Mouse (Mus musculus) CH12.LX (cell line): Measurements from ENCODE around the gene Ikzf2. TPM values are rescaled to one million over a fixed set of nuclear protein-coding genes. Genes with fewer than 3 reads are reported as not detected.

Experiments
- DNase-seq: peaks from one replicate; pipeline ENCODE4 v3.0.0-alpha.2; 2013; ENCODE audit errors: extremely low read depth
- H3K27ac ChIP-seq: 2 replicates; pipeline ENCODE4 v1.5.1; 2012; ENCODE audit warnings: low read depth, mild to moderate bottlenecking, control low read depth, moderate library complexity; ENCODE audit not compliant: insufficient read depth
- H3K27me3 ChIP-seq: replicated peaks from 2 replicates; pipeline ENCODE3; 2012; ENCODE audit warnings: inconsistent platforms
- H3K36me3 ChIP-seq, 2 experiments: replicated peaks in 1 of 2; 2 replicates each; pipeline versions ENCODE3 to v1.6.1; 2012; ENCODE audit warnings: inconsistent platforms in 1 of 2, low read length in 1 of 2, mild to moderate bottlenecking in 1 of 2, mixed read lengths in 1 of 2, moderate library complexity in 1 of 2; ENCODE audit not compliant: control insufficient read depth in 1 of 2, insufficient read depth in 1 of 2
- H3K4me1 ChIP-seq, 2 experiments: 2 replicates each; pipeline ENCODE4 v1.6.1; 2012; ENCODE audit warnings: inconsistent platforms in 1 of 2, moderate library complexity in 1 of 2; ENCODE audit not compliant: insufficient read depth in 2 of 2, control insufficient read depth in 1 of 2
- H3K4me2 ChIP-seq: 2 replicates; pipeline ENCODE4 v1.6.1; 2012; ENCODE audit warnings: low read depth, mild to moderate bottlenecking, control low read depth; ENCODE audit not compliant: poor library complexity, insufficient read depth, severe bottlenecking
- H3K4me3 ChIP-seq, 3 experiments: fragments of 150-350 bp in 1 of 3; sonication (generic) in 1 of 3; replicated peaks in 1 of 3; 2 replicates each; pipeline versions ENCODE3 to v1.5.1; 2011 to 2012; ENCODE audit warnings: low read depth in 2 of 3, low read length in 2 of 3, mild to moderate bottlenecking in 2 of 3, moderate library complexity in 2 of 3, control low read depth in 1 of 3, improper control_type of control experiment in 1 of 3, inconsistent platforms in 1 of 3, mixed read lengths in 1 of 3; ENCODE audit not compliant: poor library complexity in 1 of 3
- H3K79me2 ChIP-seq: replicated peaks from 2 replicates; pipeline ENCODE4 v1.6.1; 2012; ENCODE audit warnings: mild to moderate bottlenecking, moderate library complexity; ENCODE audit not compliant: control insufficient read depth, poor library complexity, insufficient read depth, severe bottlenecking; ENCODE audit errors: extremely low read depth
- H3K9ac ChIP-seq: 2 replicates; pipeline ENCODE4 v1.6.1; 2012; ENCODE audit warnings: low read depth, mild to moderate bottlenecking, control low read depth, moderate library complexity; ENCODE audit not compliant: insufficient read depth
- H3K9me3 ChIP-seq: replicated peaks from 2 replicates; pipeline ENCODE3; 2012; ENCODE audit warnings: low read length, inconsistent platforms, mixed read lengths
- BHLHE40 ChIP-seq: IDR thresholded peaks from 2 replicates; pipeline ENCODE4 v1.6.1; 2011; ENCODE audit warnings: mild to moderate bottlenecking, low read depth, low read length, improper control_type of control experiment
- CHD2 ChIP-seq: IDR thresholded peaks from 2 replicates; pipeline ENCODE4 v1.6.1; 2011; ENCODE audit warnings: low read length, improper control_type of control experiment
- ELF1 ChIP-seq: IDR thresholded peaks from 2 replicates; pipeline ENCODE4 v1.6.1; 2014; ENCODE audit warnings: low read depth, mild to moderate bottlenecking, inconsistent platforms, low read length, improper control_type of control experiment
- EP300 ChIP-seq: IDR thresholded peaks from 2 replicates; pipeline ENCODE4 v1.6.1; 2011; ENCODE audit warnings: low read length, improper control_type of control experiment
- GABPA ChIP-seq: IDR thresholded peaks from 2 replicates; pipeline ENCODE4 v1.6.1; 2012; ENCODE audit warnings: low read depth, low read length, improper control_type of control experiment, inconsistent platforms; ENCODE audit not compliant: insufficient replicate concordance
- IRF4 ChIP-seq: IDR thresholded peaks from 2 replicates; pipeline ENCODE4 v1.6.1; 2014; ENCODE audit warnings: low read depth, mild to moderate bottlenecking, inconsistent platforms, low read length, improper control_type of control experiment
- JUN ChIP-seq: IDR thresholded peaks from 2 replicates; pipeline ENCODE4 v1.6.1; 2011; ENCODE audit warnings: low read depth, mild to moderate bottlenecking, low read length, improper control_type of control experiment, moderate library complexity; ENCODE audit not compliant: insufficient read depth
- KAT2A ChIP-seq: IDR thresholded peaks from 2 replicates; pipeline ENCODE4 v1.6.1; 2012; ENCODE audit warnings: low read length, improper control_type of control experiment, inconsistent platforms; ENCODE audit not compliant: insufficient replicate concordance
- MXI1 ChIP-seq: IDR thresholded peaks from 2 replicates; pipeline ENCODE4 v1.6.1; 2011; ENCODE audit warnings: mild to moderate bottlenecking, low read depth, low read length, improper control_type of control experiment
- NRF1 ChIP-seq: IDR thresholded peaks from 2 replicates; pipeline ENCODE4 v1.6.1; 2014; ENCODE audit warnings: low read depth, mild to moderate bottlenecking, inconsistent platforms, low read length, improper control_type of control experiment, moderate library complexity
- PAX5 ChIP-seq: IDR thresholded peaks from 2 replicates; pipeline ENCODE4 v1.6.1; 2012; ENCODE audit warnings: low read length, inconsistent platforms, mixed read lengths
- SIN3A ChIP-seq: IDR thresholded peaks from 2 replicates; pipeline ENCODE4 v1.6.1; 2012; ENCODE audit warnings: low read length, improper control_type of control experiment, inconsistent platforms
- TBP ChIP-seq: conservative IDR thresholded peaks from 2 replicates; pipeline ENCODE4 v1.6.1; 2011; ENCODE audit warnings: low read depth, low read length, improper control_type of control experiment
- TCF12 ChIP-seq: IDR thresholded peaks from 2 replicates; pipeline ENCODE4 v1.6.1; 2014; ENCODE audit warnings: low read depth, mild to moderate bottlenecking, inconsistent platforms, low read length, improper control_type of control experiment
- USF2 ChIP-seq: conservative IDR thresholded peaks from 2 replicates; pipeline ENCODE4 v1.6.1; 2011; ENCODE audit warnings: low read depth, low read length, improper control_type of control experiment
- ZKSCAN1 ChIP-seq: IDR thresholded peaks from 2 replicates; pipeline ENCODE4 v1.6.1; 2012; ENCODE audit warnings: low read depth, inconsistent platforms, low read length, improper control_type of control experiment, borderline replicate concordance
- ZMIZ1 ChIP-seq: IDR thresholded peaks from 2 replicates; pipeline ENCODE4 v1.6.1; 2012; ENCODE audit warnings: low read depth, mild to moderate bottlenecking, inconsistent platforms, low read length, improper control_type of control experiment
- dilution Hi-C: fragments of 300-500 bp; cut with MboI; formaldehyde crosslinking; loops from 2 replicates; pipeline ENCODE4 v1.14.3; 2020; ENCODE audit warnings: low sequenced_read_pairs; ENCODE audit not compliant: extremely low pct_unique_long_range_greater_than_20kb, extremely low pct_ligation_motif_present
- in situ Hi-C: fragments of 300-500 bp; cut with MboI; formaldehyde crosslinking; loops from 3 replicates; pipeline ENCODE4 v1.14.3; 2019; ENCODE audit warnings: low sequenced_read_pairs, low pct_ligation_motif_present, low pct_unique_long_range_greater_than_20kb, mixed read lengths
- polyA plus RNA-seq: library from polyadenylated mRNA; unstranded; fragments of >175 nt; gene quantifications from 2 replicates; pipeline ENCODE4 v1.2.1, GENCODE M21; 2012; ENCODE audit warnings: low read depth; ENCODE audit not compliant: insufficient read length
- total RNA-seq, 2 experiments: library from RNA; depleted of rRNA; stranded (reverse); fragments of 300-350 nt in 1 of 2; fragments of >200 nt in 1 of 2; gene quantifications; 2 replicates each; pipeline ENCODE4 v1.2.3; 2012 to 2014

The Ikzf2 gene
- total and polyA plus RNA-seq, 3 experiments, result not detected

GRCm38 (mm10) chr1:69643138-69643537, 43.9 kb downstream of the Ikzf2 start:
- Histone ChIP-seq H3K79me2 (no peaks in the 10 kb centered on the region), H3K36me3 (no peaks in the 10 kb centered on the region), H3K9ac (no peak overlapping the region), H3K4me2 (no peak overlapping the region), H3K9me3 (no peaks in the 10 kb centered on the region), H3K4me3 (no peak overlapping the region), H3K27ac (no peak overlapping the region), H3K27me3 (no peaks in the 10 kb centered on the region), H3K4me1 (no peaks in the 10 kb centered on the region)
- in situ Hi-C loops (no loop called here), dilution Hi-C loops (no loop called here)
- DNase-seq, result no peak
- TF ChIP-seq GABPA (no peak), CHD2 (no peak), BHLHE40 (no peak), SIN3A (no peak), ZKSCAN1 (no peak), JUN (no peak), TBP (no peak), USF2 (no peak), PAX5 (no peak), ELF1 (no peak)

- Histone ChIP-seq H3K4me1 (no peaks in the 10 kb centered on the region), H3K4me3 (no peak overlapping the region), H3K9me3 (no peaks in the 10 kb centered on the region), H3K9ac (no peak overlapping the region), H3K27ac (no peak overlapping the region), H3K4me2 (no peak overlapping the region), H3K27me3 (no peaks in the 10 kb centered on the region), H3K36me3 (no peaks in the 10 kb centered on the region), H3K79me2 (no peaks in the 10 kb centered on the region)
- dilution Hi-C loops (no loop called here), in situ Hi-C loops (no loop called here)
- no peak for TF ChIP-seq EP300
- TF ChIP-seq MXI1, result no peak
- no peak for TF ChIP-seq TBP
- TF ChIP-seq ZKSCAN1, result no peak
- TF ChIP-seq TCF12, result no peak
- no peak for TF ChIP-seq USF2
- no peak for TF ChIP-seq NRF1
- TF ChIP-seq KAT2A, result no peak
- no peak for TF ChIP-seq IRF4
- TF ChIP-seq ZMIZ1, result no peak
- DNase-seq, result no peak
Observed at GRCm38 (mm10) chr1:69641986-69642385, 45.1 kb downstream of the Ikzf2 start.
